Mouse (Mus musculus): Measurements from ENCODE around the gene Usp20.

- TF ChIP-seq CTCF (conservative IDR thresholded peaks at IDR 0.05; ENCODE audit: low read length) = no peak
- TF ChIP-seq POU5F1 (IDR thresholded peaks at IDR 0.05; ENCODE audit: borderline replicate concordance, low read length) = no peak
These were observed 76.4 kb downstream of the Usp20 start for GRCm38 (mm10) chr2:31058443-31058842.
